Mouse (Mus musculus) hindlimb bud, embryonic 11.5 days (tissue): ENCODE data around the gene Gm21409.
"Not testable (repeated sequence)": the region's sequence is repeated elsewhere in the genome, so short reads cannot be mapped to it uniquely, and the experiment has no call there.

Experiments used
- DNase-seq: peaks from one replicate; pipeline ENCODE4 v3.0.0-alpha.2; 2012; ENCODE audit warnings: low read depth, low spot score; ENCODE audit errors: extremely low spot score

Gm21409 gene

GRCm38 (mm10) chrY:84746385-84746784, at the start of gene Gm21409:
Gene Gm21409, plus strand, starts transcription at chrY:84746685.
- DNase-seq: not testable (repeated sequence)
